Mouse (Mus musculus) CH12.LX (cell line): ENCODE data around the gene Cotl1. TPM values are rescaled to one million over a fixed set of nuclear protein-coding genes. Genes with fewer than 3 reads are reported as not detected.

Experiments used
- DNase-seq: peaks from one replicate; pipeline ENCODE4 v3.0.0-alpha.2; 2013; ENCODE audit errors: extremely low read depth
- H3K27ac ChIP-seq: 2 replicates; pipeline ENCODE4 v1.5.1; 2012; ENCODE audit warnings: low read depth, mild to moderate bottlenecking, control low read depth, moderate library complexity; ENCODE audit not compliant: insufficient read depth
- H3K27me3 ChIP-seq: replicated peaks from 2 replicates; pipeline ENCODE3; 2012; ENCODE audit warnings: inconsistent platforms
- H3K36me3 ChIP-seq, 2 experiments: replicated peaks in 1 of 2; 2 replicates each; pipeline versions ENCODE3 to v1.6.1; 2012; ENCODE audit warnings: inconsistent platforms in 1 of 2, low read length in 1 of 2, mild to moderate bottlenecking in 1 of 2, mixed read lengths in 1 of 2, moderate library complexity in 1 of 2; ENCODE audit not compliant: control insufficient read depth in 1 of 2, insufficient read depth in 1 of 2
- H3K4me1 ChIP-seq, 2 experiments: 2 replicates each; pipeline ENCODE4 v1.6.1; 2012; ENCODE audit warnings: inconsistent platforms in 1 of 2, moderate library complexity in 1 of 2; ENCODE audit not compliant: insufficient read depth in 2 of 2, control insufficient read depth in 1 of 2
- H3K4me2 ChIP-seq: 2 replicates; pipeline ENCODE4 v1.6.1; 2012; ENCODE audit warnings: low read depth, mild to moderate bottlenecking, control low read depth; ENCODE audit not compliant: poor library complexity, insufficient read depth, severe bottlenecking
- H3K4me3 ChIP-seq, 3 experiments: fragments of 150-350 bp in 1 of 3; sonication (generic) in 1 of 3; replicated peaks in 1 of 3; 2 replicates each; pipeline versions ENCODE3 to v1.5.1; 2011 to 2012; ENCODE audit warnings: low read depth in 2 of 3, low read length in 2 of 3, mild to moderate bottlenecking in 2 of 3, moderate library complexity in 2 of 3, control low read depth in 1 of 3, improper control_type of control experiment in 1 of 3, inconsistent platforms in 1 of 3, mixed read lengths in 1 of 3; ENCODE audit not compliant: poor library complexity in 1 of 3
- H3K79me2 ChIP-seq: replicated peaks from 2 replicates; pipeline ENCODE4 v1.6.1; 2012; ENCODE audit warnings: mild to moderate bottlenecking, moderate library complexity; ENCODE audit not compliant: control insufficient read depth, poor library complexity, insufficient read depth, severe bottlenecking; ENCODE audit errors: extremely low read depth
- H3K9ac ChIP-seq: 2 replicates; pipeline ENCODE4 v1.6.1; 2012; ENCODE audit warnings: low read depth, mild to moderate bottlenecking, control low read depth, moderate library complexity; ENCODE audit not compliant: insufficient read depth
- H3K9me3 ChIP-seq: replicated peaks from 2 replicates; pipeline ENCODE3; 2012; ENCODE audit warnings: low read length, inconsistent platforms, mixed read lengths
- BHLHE40 ChIP-seq: IDR thresholded peaks from 2 replicates; pipeline ENCODE4 v1.6.1; 2011; ENCODE audit warnings: mild to moderate bottlenecking, low read depth, low read length, improper control_type of control experiment
- CTCF ChIP-seq, 2 experiments: IDR thresholded peaks in 1 of 2; conservative IDR thresholded peaks in 1 of 2; 2 replicates each; pipeline ENCODE4 v1.5.1; 2011 to 2012; ENCODE audit warnings: low read depth in 2 of 2, low read length in 2 of 2, improper control_type of control experiment in 1 of 2, inconsistent platforms in 1 of 2, mild to moderate bottlenecking in 1 of 2, moderate library complexity in 1 of 2
- IRF4 ChIP-seq: IDR thresholded peaks from 2 replicates; pipeline ENCODE4 v1.6.1; 2014; ENCODE audit warnings: low read depth, mild to moderate bottlenecking, inconsistent platforms, low read length, improper control_type of control experiment
- JUN ChIP-seq: IDR thresholded peaks from 2 replicates; pipeline ENCODE4 v1.6.1; 2011; ENCODE audit warnings: low read depth, mild to moderate bottlenecking, low read length, improper control_type of control experiment, moderate library complexity; ENCODE audit not compliant: insufficient read depth
- MAX ChIP-seq: IDR thresholded peaks from 2 replicates; pipeline ENCODE4 v1.6.1; 2011; ENCODE audit warnings: low read length, improper control_type of control experiment
- MEF2A ChIP-seq: IDR thresholded peaks from 2 replicates; pipeline ENCODE4 v1.6.1; 2014; ENCODE audit warnings: low read depth, mild to moderate bottlenecking, inconsistent platforms, low read length, improper control_type of control experiment, borderline replicate concordance
- MXI1 ChIP-seq: IDR thresholded peaks from 2 replicates; pipeline ENCODE4 v1.6.1; 2011; ENCODE audit warnings: mild to moderate bottlenecking, low read depth, low read length, improper control_type of control experiment
- MYC ChIP-seq: IDR thresholded peaks from 2 replicates; pipeline ENCODE4 v1.6.1; 2011; ENCODE audit warnings: low read depth, mild to moderate bottlenecking, improper control_type of control experiment, low read length
- NRF1 ChIP-seq: IDR thresholded peaks from 2 replicates; pipeline ENCODE4 v1.6.1; 2014; ENCODE audit warnings: low read depth, mild to moderate bottlenecking, inconsistent platforms, low read length, improper control_type of control experiment, moderate library complexity
- POLR2AphosphoS2 ChIP-seq: IDR thresholded peaks from 2 replicates; pipeline ENCODE4 v1.6.1; 2011; ENCODE audit warnings: low read depth, low read length, improper control_type of control experiment
- RCOR1 ChIP-seq: conservative IDR thresholded peaks from 2 replicates; pipeline ENCODE4 v1.6.1; 2012; ENCODE audit warnings: low read depth, mild to moderate bottlenecking, inconsistent platforms, low read length, improper control_type of control experiment
- TBP ChIP-seq: conservative IDR thresholded peaks from 2 replicates; pipeline ENCODE4 v1.6.1; 2011; ENCODE audit warnings: low read depth, low read length, improper control_type of control experiment
- TCF12 ChIP-seq: IDR thresholded peaks from 2 replicates; pipeline ENCODE4 v1.6.1; 2014; ENCODE audit warnings: low read depth, mild to moderate bottlenecking, inconsistent platforms, low read length, improper control_type of control experiment
- USF2 ChIP-seq: conservative IDR thresholded peaks from 2 replicates; pipeline ENCODE4 v1.6.1; 2011; ENCODE audit warnings: low read depth, low read length, improper control_type of control experiment
- dilution Hi-C: fragments of 300-500 bp; cut with MboI; formaldehyde crosslinking; loops from 2 replicates; pipeline ENCODE4 v1.14.3; 2020; ENCODE audit warnings: low sequenced_read_pairs; ENCODE audit not compliant: extremely low pct_unique_long_range_greater_than_20kb, extremely low pct_ligation_motif_present
- in situ Hi-C: fragments of 300-500 bp; cut with MboI; formaldehyde crosslinking; loops from 3 replicates; pipeline ENCODE4 v1.14.3; 2019; ENCODE audit warnings: low sequenced_read_pairs, low pct_ligation_motif_present, low pct_unique_long_range_greater_than_20kb, mixed read lengths
- polyA plus RNA-seq: library from polyadenylated mRNA; unstranded; fragments of >175 nt; gene quantifications from 2 replicates; pipeline ENCODE4 v1.2.1, GENCODE M21; 2012; ENCODE audit warnings: low read depth; ENCODE audit not compliant: insufficient read length
- total RNA-seq, 2 experiments: library from RNA; depleted of rRNA; stranded (reverse); fragments of 300-350 nt in 1 of 2; fragments of >200 nt in 1 of 2; gene quantifications; 2 replicates each; pipeline ENCODE4 v1.2.3; 2012 to 2014

Cotl1 gene
- total and polyA plus RNA-seq, 3 experiments = 59.6 to 375 (median 135) TPM

DNA sequence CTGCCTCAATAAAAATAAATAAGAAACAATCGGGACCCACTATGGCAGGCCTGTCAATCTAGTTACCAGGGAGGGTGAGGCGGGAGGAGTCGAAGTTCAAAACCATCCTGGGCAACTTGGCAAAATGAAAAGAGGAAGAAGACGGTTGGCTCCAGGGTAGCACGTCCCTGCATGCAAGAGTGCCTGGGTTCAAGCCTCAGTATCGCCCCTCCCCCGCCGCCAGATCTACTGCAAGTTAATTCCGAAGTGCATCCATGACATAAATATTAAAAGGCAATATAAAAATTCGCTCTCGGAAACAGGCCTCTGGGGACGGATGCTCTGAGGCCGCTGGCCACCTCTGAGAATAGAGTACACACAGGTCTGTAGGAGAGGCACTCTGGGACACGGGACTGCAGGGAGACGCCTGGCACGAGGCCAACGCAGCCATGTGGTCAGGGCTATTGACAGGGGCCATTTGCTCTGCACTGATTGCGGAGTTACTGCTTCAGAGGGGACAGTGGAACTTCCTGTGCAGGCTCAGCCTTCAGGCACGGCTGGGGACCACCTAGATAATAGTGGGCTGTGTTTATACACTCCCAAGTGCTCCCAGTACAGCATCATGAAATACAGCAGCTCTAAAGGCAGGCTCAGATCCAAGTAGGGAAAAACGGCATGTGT, 8.9 kb downstream of the Cotl1 start:
- Histone ChIP-seq H3K27ac (no peak overlapping the region), H3K79me2 (no peaks in the 10 kb centered on the region), H3K9ac (no peak overlapping the region), H3K36me3 (peaks cover 5 to 64% of the 10 kb centered on the region in 2 experiments), H3K4me1 (peaks cover 32 to 98% of the 10 kb centered on the region in 2 experiments), H3K4me3 (no peak overlapping the region), H3K4me2 (no peak overlapping the region), H3K9me3 (no peaks in the 10 kb centered on the region), H3K27me3 (no peaks in the 10 kb centered on the region)
- no peak for TF ChIP-seq MXI1
- no peak for TF ChIP-seq IRF4
- no peak for TF ChIP-seq BHLHE40
- no peak for TF ChIP-seq MEF2A
- TF ChIP-seq POLR2AphosphoS2 = no peak
- no peak for TF ChIP-seq TBP
- in situ Hi-C loops = no loop called here
- no peak for DNase-seq
- dilution Hi-C loops = no loop called here

DNA sequence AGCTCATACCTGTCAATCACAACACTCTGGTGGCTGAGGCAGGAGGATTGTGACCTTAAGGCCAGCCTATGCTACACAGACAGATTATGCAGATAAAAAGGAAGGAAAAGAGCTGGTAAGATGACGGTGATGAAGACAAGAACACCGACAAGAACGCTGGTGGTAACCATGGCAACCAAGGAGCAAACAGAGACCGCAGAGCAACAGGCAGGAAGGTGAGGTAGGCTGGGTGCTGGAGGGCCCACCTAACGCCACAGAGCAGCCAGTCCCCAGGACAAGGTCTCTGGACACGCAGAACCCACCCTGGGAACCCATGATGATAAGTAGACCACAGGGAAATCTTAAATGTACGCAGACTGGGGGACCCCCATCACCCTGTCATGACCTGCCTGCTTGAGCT, 9.8 kb downstream of the Cotl1 start:
- Histone ChIP-seq H3K9me3 (no peaks in the 10 kb centered on the region), H3K4me2 (no peak overlapping the region), H3K9ac (no peak overlapping the region), H3K4me3 (no peak overlapping the region), H3K27me3 (no peaks in the 10 kb centered on the region), H3K36me3 (peaks cover 5 to 60% of the 10 kb centered on the region in 2 experiments), H3K79me2 (no peaks in the 10 kb centered on the region), H3K27ac (no peak overlapping the region), H3K4me1 (peaks cover 37 to 98% of the 10 kb centered on the region in 2 experiments)
- TF ChIP-seq CTCF (conservative IDR thresholded peaks at IDR 0.05 in 1 of 2, IDR thresholded peaks at IDR 0.05 in 1 of 2; ENCODE audit: low read depth in 2 of 2, low read length in 2 of 2) (no peak), MAX (no peak), JUN (no peak), USF2 (no peak), TCF12 (no peak), RCOR1 (no peak), NRF1 (no peak), MYC (no peak), IRF4 (no peak)
- DNase-seq = no peak
- dilution Hi-C loops (no loop called here), in situ Hi-C loops (no loop called here)
